Mouse (Mus musculus): ENCODE data around the gene Aff1. TPM values are rescaled to one million over a fixed set of nuclear protein-coding genes. Genes with fewer than 3 reads are reported as not detected.

Aff1 gene
- polyA plus RNA-seq, 1 experiment from 2014 or later: 76.9 TPM

DNA sequence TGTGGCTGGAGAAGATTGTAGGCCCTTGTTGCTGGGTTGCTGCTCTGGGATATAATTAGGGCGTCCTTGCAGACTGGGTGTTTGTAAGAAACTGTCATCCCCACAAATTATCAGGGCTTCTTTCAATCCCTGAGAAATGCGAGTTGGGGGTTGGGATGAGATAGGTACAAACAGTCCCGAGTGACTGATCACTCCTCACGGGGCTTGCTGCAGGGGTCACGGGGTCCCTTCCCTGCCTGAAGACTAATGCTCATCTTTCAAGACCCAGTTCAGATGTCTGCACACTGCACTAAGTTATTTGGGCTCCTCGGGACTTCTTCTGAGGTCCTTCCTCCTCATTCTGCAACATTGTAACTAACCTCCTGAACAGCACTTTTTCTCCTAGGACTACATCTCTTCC, 79.2 kb downstream of the Aff1 start:
- no peaks in the 10 kb centered on the region for H3K27me3 ChIP-seq
- no peak for TF ChIP-seq CTCF (IDR thresholded peaks at IDR 0.05)
- in situ Hi-C loops (cut with MboI; ENCODE audit: low pct_unique_long_range_greater_than_20kb): no loop called here
- ChIA-PET POLR2A (interaction anchor here (0.6 kb wide), 1 partner anchor 108 kb away, joined by 3 read pairs; no protein-coding TSS in a partner anchor), CTCF (interaction anchor here (0.9 to 4.0 kb wide), 3 partner anchors 12 to 24 kb away, joined by 3 to 20 read pairs (median 3); no protein-coding TSS in a partner anchor)
- DNase-seq (ENCODE audit: low read depth, low spot score): no peak
- no peak for ATAC-seq

GRCm38 (mm10) chr5:103772252-103772651, 80.1 kb downstream of the Aff1 start:
- ChIA-PET POLR2A (no interaction called here), CTCF (interaction anchor here (1.0 to 4.0 kb wide), 4 partner anchors 10 to 46 kb away, joined by 3 to 20 read pairs (median 4); no protein-coding TSS in a partner anchor)
- TF ChIP-seq CTCF (IDR thresholded peaks at IDR 0.05): no peak
- DNase-seq (ENCODE audit: low read depth, low spot score) (no peak), ATAC-seq (peak; percentile 11)
- H3K27me3 ChIP-seq: no peaks in the 10 kb centered on the region
- in situ Hi-C loops (cut with MboI; ENCODE audit: low pct_unique_long_range_greater_than_20kb): no loop called here

GRCm38 (mm10) chr5:103773100-103773552, 81.0 kb downstream of the Aff1 start:
- ChIA-PET POLR2A (interaction anchor here (1.4 kb wide), 1 partner anchor 13 kb away, joined by 4 read pairs; no protein-coding TSS in a partner anchor), CTCF (interaction anchor here (1.0 to 4.0 kb wide), 6 partner anchors 8 to 71 kb away, joined by 3 to 20 read pairs (median 3); no protein-coding TSS in a partner anchor)
- DNase-seq (ENCODE audit: low read depth, low spot score) (no peak), ATAC-seq (no peak)
- in situ Hi-C loops (cut with MboI; ENCODE audit: low pct_unique_long_range_greater_than_20kb): no loop called here
- TF ChIP-seq CTCF (IDR thresholded peaks at IDR 0.05): no peak
- H3K27me3 ChIP-seq: no peaks in the 10 kb centered on the region

- no peak for TF ChIP-seq CTCF (IDR thresholded peaks at IDR 0.05)
- in situ Hi-C loops (cut with MboI; ENCODE audit: low pct_unique_long_range_greater_than_20kb): no loop called here
- ChIA-PET CTCF (interaction anchor here (1.1 to 1.9 kb wide), 5 partner anchors 16 to 83 kb away, joined by 3 to 8 read pairs (median 4); partner anchors contain the start of gene Aff1), POLR2A (interaction anchor here (1.0 to 1.4 kb wide), 3 partner anchors 15 to 22 kb away, joined by 3 to 7 read pairs (median 4); no protein-coding TSS in a partner anchor)
- DNase-seq (ENCODE audit: low read depth, low spot score): peak; percentile 99
- no peaks in the 10 kb centered on the region for H3K27me3 ChIP-seq
- ATAC-seq: peak; percentile 67
Measured at GRCm38 (mm10) chr5:103774703-103775333, 82.6 kb downstream of the Aff1 start.

DNA sequence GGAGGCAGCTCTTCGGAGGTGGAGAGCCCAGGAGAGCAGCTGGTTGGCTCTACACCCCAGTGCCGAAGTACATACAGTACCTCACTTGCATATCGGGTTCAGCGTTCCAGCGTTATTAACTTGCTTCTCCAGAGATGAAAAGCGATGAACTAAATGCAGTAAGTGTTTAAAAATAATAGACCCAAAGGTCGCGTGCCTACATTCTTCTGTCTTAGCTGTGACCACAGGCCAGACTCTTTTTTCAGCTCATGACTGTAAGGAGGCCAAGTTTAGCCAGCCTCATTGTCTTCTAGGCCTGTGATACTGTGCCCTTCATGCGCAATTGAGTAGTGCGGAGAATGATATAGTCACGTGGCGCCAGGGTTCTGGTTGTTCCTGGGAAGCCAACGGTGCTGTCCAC, 83.3 kb downstream of the Aff1 start:
- no peaks in the 10 kb centered on the region for H3K27me3 ChIP-seq
- no peak for TF ChIP-seq CTCF (IDR thresholded peaks at IDR 0.05)
- ATAC-seq (peak; percentile 14), DNase-seq (ENCODE audit: low read depth, low spot score) (no peak)
- ChIA-PET CTCF (interaction anchor here (1.1 to 1.9 kb wide), 5 partner anchors 16 to 84 kb away, joined by 3 to 8 read pairs (median 4); partner anchors contain the start of gene Aff1), POLR2A (interaction anchor here (1.0 to 1.4 kb wide), 2 partner anchors 18 to 23 kb away, joined by 3 to 7 read pairs; no protein-coding TSS in a partner anchor)
- in situ Hi-C loops (cut with MboI; ENCODE audit: low pct_unique_long_range_greater_than_20kb): no loop called here

DNA sequence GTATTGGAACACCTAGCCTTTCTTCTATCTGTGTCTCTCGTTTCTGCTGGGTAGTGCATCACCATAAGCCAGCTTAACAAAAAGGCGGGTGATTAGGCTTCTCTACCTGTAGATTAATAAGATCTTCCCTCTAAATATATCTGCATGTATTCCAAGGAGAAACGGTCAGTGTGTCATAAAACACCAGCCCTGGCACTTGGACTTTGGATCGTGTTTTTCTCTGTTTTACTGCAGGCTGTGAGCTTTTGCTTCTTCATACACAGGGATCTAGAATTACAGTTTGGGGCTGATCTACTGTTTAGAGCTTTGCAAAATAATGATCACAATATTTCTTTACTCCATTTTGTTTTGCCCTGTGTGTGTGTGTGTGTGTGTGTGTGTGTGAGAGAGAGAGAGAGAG, 84.7 kb downstream of the Aff1 start:
- in situ Hi-C loops (cut with MboI; ENCODE audit: low pct_unique_long_range_greater_than_20kb): no loop called here
- no peak for ATAC-seq
- no peak for TF ChIP-seq CTCF (IDR thresholded peaks at IDR 0.05)
- no peak for DNase-seq (ENCODE audit: low read depth, low spot score)
- ChIA-PET CTCF (interaction anchor here (1.2 to 1.6 kb wide), 2 partner anchors 20 to 41 kb away, joined by 3 read pairs; no protein-coding TSS in a partner anchor), POLR2A (interaction anchor here (0.6 to 0.7 kb wide), 3 partner anchors 16 to 85 kb away, joined by 3 to 4 read pairs (median 3); partner anchors contain the start of gene Aff1)
- H3K27me3 ChIP-seq: no peaks in the 10 kb centered on the region

DNA sequence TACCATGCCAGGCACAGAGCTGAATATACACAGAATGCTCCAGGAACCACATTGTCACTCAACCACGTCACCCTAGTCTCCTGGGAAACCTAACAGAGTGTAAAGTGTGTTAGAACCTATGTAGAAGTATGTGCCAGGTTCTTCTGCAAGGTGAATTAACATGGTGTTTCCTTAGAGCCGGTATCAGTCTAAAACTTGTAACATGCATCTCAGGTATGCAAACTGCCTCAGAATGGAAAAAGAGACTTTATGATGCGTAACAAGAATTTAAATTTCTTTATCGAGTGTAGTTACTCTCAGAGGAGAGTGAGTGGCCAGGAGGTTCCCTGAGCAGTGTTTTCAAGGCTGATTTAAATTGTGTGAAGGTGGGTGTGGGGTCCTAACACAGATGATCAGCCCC, 85.3 kb downstream of the Aff1 start:
- ChIA-PET CTCF (interaction anchor here (0.7 to 2.7 kb wide), 5 partner anchors 18 to 41 kb away, joined by 3 to 12 read pairs (median 3); no protein-coding TSS in a partner anchor), POLR2A (interaction anchor here (0.6 to 1.6 kb wide), 4 partner anchors 12 to 86 kb away, joined by 3 to 12 read pairs (median 4); no protein-coding TSS in a partner anchor)
- in situ Hi-C loops (cut with MboI; ENCODE audit: low pct_unique_long_range_greater_than_20kb): no loop called here
- ATAC-seq (peak; percentile 6), DNase-seq (ENCODE audit: low read depth, low spot score) (no peak)
- no peaks in the 10 kb centered on the region for H3K27me3 ChIP-seq
- TF ChIP-seq CTCF (IDR thresholded peaks at IDR 0.05): no peak

DNA sequence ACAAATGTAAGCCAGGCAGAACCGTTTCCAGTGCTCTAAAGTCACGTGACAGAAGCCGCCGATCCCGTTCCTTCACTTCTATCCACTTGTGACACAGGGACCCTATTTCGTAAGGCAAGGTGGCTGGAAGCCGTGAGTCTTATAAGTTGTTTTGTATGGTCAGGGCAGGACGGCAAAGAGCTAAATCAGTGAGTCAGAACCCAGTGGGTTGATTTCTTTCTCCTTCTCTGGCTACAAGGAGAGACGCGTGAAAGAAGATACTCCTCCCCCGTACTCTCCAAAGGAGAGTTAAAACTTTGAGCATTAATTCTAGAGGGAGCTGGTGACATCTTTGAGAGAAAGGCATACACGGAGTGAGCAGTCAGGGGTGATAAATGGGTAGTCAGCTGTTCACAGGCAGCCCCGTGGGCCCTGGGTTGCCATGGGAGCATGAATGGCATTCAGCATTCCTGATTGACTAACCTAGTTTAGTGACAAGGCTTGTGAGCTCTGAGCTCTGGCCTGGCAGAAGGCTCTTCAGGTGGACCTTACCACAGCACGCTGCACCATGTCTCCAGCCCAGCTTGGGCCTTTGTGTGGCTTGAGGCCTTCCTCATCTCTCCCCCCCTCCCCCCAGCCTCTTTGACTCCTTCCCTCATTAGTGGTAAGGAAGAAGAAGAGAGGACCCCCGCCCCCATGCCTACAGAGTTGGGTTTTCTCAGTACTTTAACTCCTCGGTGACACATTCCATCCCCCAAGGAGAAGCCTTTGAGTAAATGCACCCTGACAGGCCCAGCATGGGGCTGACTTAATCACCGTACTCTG, 86.3 kb downstream of the Aff1 start:
- no peak for TF ChIP-seq CTCF (IDR thresholded peaks at IDR 0.05)
- no peak for DNase-seq (ENCODE audit: low read depth, low spot score)
- ChIA-PET CTCF (interaction anchor here (0.7 to 2.7 kb wide), 8 partner anchors 15 to 53 kb away, joined by 3 to 12 read pairs (median 4); no protein-coding TSS in a partner anchor), POLR2A (interaction anchor here (0.6 to 2.1 kb wide), 10 partner anchors 11 to 557 kb away, joined by 3 to 12 read pairs (median 4); no protein-coding TSS in a partner anchor)
- no peaks in the 10 kb centered on the region for H3K27me3 ChIP-seq
- in situ Hi-C loops (cut with MboI; ENCODE audit: low pct_unique_long_range_greater_than_20kb): no loop called here
- ATAC-seq: peak; percentile 63

- H3K27me3 ChIP-seq: no peaks in the 10 kb centered on the region
- CTCF ChIA-PET: interaction anchor here (0.8 to 2.7 kb wide), 7 partner anchors 9 to 65 kb away, joined by 3 to 12 read pairs (median 3); no protein-coding TSS in a partner anchor
- no peak for TF ChIP-seq CTCF (IDR thresholded peaks at IDR 0.05)
- ATAC-seq (no peak), DNase-seq (ENCODE audit: low read depth, low spot score) (no peak)
- in situ Hi-C loops (cut with MboI; ENCODE audit: low pct_unique_long_range_greater_than_20kb): no loop called here
- POLR2A ChIA-PET: interaction anchor here (1.4 to 2.1 kb wide), 2 partner anchors 12 to 19 kb away, joined by 5 to 7 read pairs; no protein-coding TSS in a partner anchor
Measured at GRCm38 (mm10) chr5:103779836-103780235, 87.7 kb downstream of the Aff1 start.

DNA sequence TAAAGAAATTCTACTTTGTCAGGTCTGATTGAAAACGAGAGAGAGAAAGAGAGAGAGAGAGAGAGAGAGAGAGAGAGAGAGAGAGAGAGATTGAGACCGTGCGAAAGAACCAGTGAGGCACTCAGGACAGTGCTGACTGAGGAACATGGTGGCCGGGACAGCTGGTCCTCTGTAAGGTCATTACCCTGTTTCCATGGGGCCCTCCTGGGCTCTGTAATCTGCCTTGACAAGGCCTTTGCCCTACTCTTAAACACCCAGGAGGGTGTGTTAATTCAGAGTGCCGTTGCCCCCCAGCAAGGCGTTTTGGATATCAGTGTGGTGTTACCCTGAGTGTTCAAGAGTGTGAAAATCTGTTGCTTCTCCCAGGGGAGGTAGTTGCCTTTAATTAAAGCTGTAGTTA, 88.1 kb downstream of the Aff1 start:
- ATAC-seq (no peak), DNase-seq (ENCODE audit: low read depth, low spot score) (no peak)
- no peak for TF ChIP-seq CTCF (IDR thresholded peaks at IDR 0.05)
- CTCF ChIA-PET: interaction anchor here (0.8 to 1.2 kb wide), 6 partner anchors 9 to 65 kb away, joined by 3 to 4 read pairs (median 3); no protein-coding TSS in a partner anchor
- H3K27me3 ChIP-seq: no peaks in the 10 kb centered on the region
- in situ Hi-C loops (cut with MboI; ENCODE audit: low pct_unique_long_range_greater_than_20kb): no loop called here
- POLR2A ChIA-PET: interaction anchor here (0.8 kb wide), 1 partner anchor 10 kb away, joined by 3 read pairs; no protein-coding TSS in a partner anchor
